Comparison of ENCODE assay signal across 20 mouse cellular contexts in the genomic region with DNA sequence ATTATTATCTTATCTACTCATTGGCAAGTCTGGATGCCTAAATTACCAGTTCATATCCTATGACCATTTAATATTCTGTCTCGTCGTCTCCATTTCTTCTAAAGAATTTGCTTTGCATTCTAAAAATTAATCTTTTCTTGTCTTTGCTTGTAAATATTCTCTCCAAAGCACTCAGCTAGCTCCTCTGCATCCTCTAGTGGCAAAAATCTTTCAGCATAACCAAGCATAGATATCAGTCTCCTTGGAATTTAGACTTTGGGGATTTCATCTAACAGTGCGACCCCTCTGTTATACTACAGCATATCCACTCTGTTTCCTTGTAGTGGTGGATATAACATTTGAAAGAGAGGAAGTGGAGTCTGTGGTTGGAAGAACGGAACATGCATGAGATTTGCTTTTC.
"Had no signal": no experiment of that assay in that cellular context is flagged by ENCODE, and none has a peak within 500 bp of the region (broad histone marks: within the 10 kb centered on the region; RNA-seq: fewer than 3 reads in every experiment).

No protein-coding gene starts in this region.

- H3K4me3 ChIP-seq: kidney, embryonic 15.5 days; limb, embryonic 12.5 days; limb, embryonic 15.5 days; stomach, embryonic 15.5 days had no signal

- H3K27ac ChIP-seq: kidney, embryonic 15.5 days; limb, embryonic 12.5 days; limb, embryonic 15.5 days; liver, embryonic 14.5 days; stomach, embryonic 15.5 days had no signal

- H3K27me3 ChIP-seq: kidney, embryonic 15.5 days; limb, embryonic 12.5 days; limb, embryonic 15.5 days; stomach, embryonic 15.5 days had no signal

- H3K4me1 ChIP-seq: kidney, embryonic 15.5 days; limb, embryonic 12.5 days; limb, embryonic 15.5 days; stomach, embryonic 15.5 days had no signal

- H3K4me2 ChIP-seq: kidney, embryonic 15.5 days; limb, embryonic 12.5 days; limb, embryonic 15.5 days; liver, embryonic 11.5 days; midbrain, embryonic 11.5 days; stomach, embryonic 15.5 days had no signal

- H3K36me3 ChIP-seq: kidney, embryonic 15.5 days; limb, embryonic 12.5 days; limb, embryonic 15.5 days; stomach, embryonic 15.5 days had no signal

- H3K9me3 ChIP-seq: kidney, embryonic 15.5 days; limb, embryonic 12.5 days; limb, embryonic 15.5 days; stomach, embryonic 15.5 days had no signal

- DNase-seq: kidney, adult 11 months; kidney, adult 8-10 months; kidney, postnatal 10 days; kidney, postnatal 36 days; left cerebral cortex, postnatal 4 days; liver, postnatal 0 days; lung, postnatal 14 days; lung, postnatal 4 days; midbrain, embryonic 14.5 days; right cerebral cortex, adult 18-20 months; right cerebral cortex, postnatal 14 days; right cerebral cortex, postnatal 4 days; thymus, adult 18-20 months had no signal

- ATAC-seq: liver, postnatal 0 days had no signal

- H3K9ac ChIP-seq: kidney, embryonic 15.5 days; limb, embryonic 12.5 days; limb, embryonic 15.5 days; liver, embryonic 14.5 days; liver, postnatal 0 days; stomach, embryonic 15.5 days had no signal
